Mouse (Mus musculus) lung, embryonic 16.5 days (tissue): Measurements from ENCODE around the gene Wdhd1. TPM values are rescaled to one million over a fixed set of nuclear protein-coding genes. Genes with fewer than 3 reads are reported as not detected.

ENCODE experiments used
- ATAC-seq: fragments of 200-750 bp; cut with Nextera tagmentation; 2 replicates; pipeline ENCODE4 v1.8.0; 2017; ENCODE audit warnings: low read depth, mild to moderate bottlenecking, moderate library complexity
- H3K27ac ChIP-seq: fragments of 300-500 bp; sonication (generic); 2 replicates; pipeline ENCODE4 v1.5.1; 2014; ENCODE audit warnings: mild to moderate bottlenecking, control low read depth, low read length
- H3K27me3 ChIP-seq: fragments of 300-500 bp; sonication (generic); 2 replicates; pipeline ENCODE4 v1.6.1; 2014; ENCODE audit warnings: low read depth, low read length, mixed read lengths; ENCODE audit not compliant: control insufficient read depth, insufficient read depth
- H3K36me3 ChIP-seq: fragments of 300-500 bp; sonication (generic); 2 replicates; pipeline ENCODE4 v1.6.1; 2014; ENCODE audit warnings: low read length; ENCODE audit not compliant: control insufficient read depth, insufficient read depth
- H3K4me1 ChIP-seq: fragments of 300-500 bp; sonication (generic); replicated peaks from 2 replicates; pipeline ENCODE4 v1.6.1; 2014; ENCODE audit warnings: low read length, mixed read lengths; ENCODE audit not compliant: control insufficient read depth, insufficient read depth
- H3K4me2 ChIP-seq: fragments of 300-500 bp; sonication (generic); 2 replicates; pipeline ENCODE4 v1.6.1; 2014; ENCODE audit warnings: low read depth, low read length, control low read depth
- H3K4me3 ChIP-seq: fragments of 300-500 bp; sonication (generic); 2 replicates; pipeline ENCODE4 v1.5.1; 2014; ENCODE audit warnings: mild to moderate bottlenecking, low read length, control low read depth
- H3K9ac ChIP-seq: fragments of 300-500 bp; sonication (generic); 2 replicates; pipeline ENCODE4 v1.6.1; 2014; ENCODE audit warnings: low read length, control low read depth
- H3K9me3 ChIP-seq: fragments of 300-500 bp; sonication (generic); 2 replicates; pipeline ENCODE4 v1.6.1; 2016; ENCODE audit warnings: low read length; ENCODE audit not compliant: control insufficient read depth
- WGBS: fragments of 180-500 bp; shearing (Covaris S2); extraction: QIAGEN DNeasy Blood & Tissue Kit; methylation state at CpG from one replicate; pipeline ENCODE4 v1.1.7; 2014; 5-methylcytosine and 5-hydroxymethylcytosine counted together
- polyA plus RNA-seq: library from polyadenylated mRNA; unstranded; fragments of >200 nt; fragmentation: Nextera tagmentation; extraction: Ambion mirVana; gene quantifications from 2 replicates; pipeline ENCODE4 v1.2.1, GENCODE M21; 2015

The Wdhd1 gene
- polyA plus RNA-seq, 1 experiment from 2014 or later = 32.9 TPM

- Histone ChIP-seq H3K9ac (no peak overlapping the region), H3K27ac (no peak overlapping the region), H3K4me1 (no peaks in the 10 kb centered on the region), H3K27me3 (no peaks in the 10 kb centered on the region), H3K4me2 (no peak overlapping the region), H3K36me3 (peaks cover 39% of the 10 kb centered on the region), H3K4me3 (no peak overlapping the region), H3K9me3 (no peaks in the 10 kb centered on the region)
- no peak for ATAC-seq
- 97% methylated on average over 4 of the region's 4 CpGs for WGBS
Measured at GRCm38 (mm10) chr14:47269056-47269455, 7.6 kb downstream of the Wdhd1 start.

GRCm38 (mm10) chr14:47265829-47266228 lies 10.8 kb downstream of the Wdhd1 start:
- Histone ChIP-seq H3K36me3 (peaks cover 38% of the 10 kb centered on the region), H3K9me3 (no peaks in the 10 kb centered on the region), H3K9ac (no peak overlapping the region), H3K4me2 (no peak overlapping the region), H3K27me3 (no peaks in the 10 kb centered on the region), H3K27ac (no peak overlapping the region), H3K4me3 (no peak overlapping the region), H3K4me1 (no peaks in the 10 kb centered on the region)
- 98% methylated on average over 8 of the region's 8 CpGs for WGBS
- no peak for ATAC-seq

DNA sequence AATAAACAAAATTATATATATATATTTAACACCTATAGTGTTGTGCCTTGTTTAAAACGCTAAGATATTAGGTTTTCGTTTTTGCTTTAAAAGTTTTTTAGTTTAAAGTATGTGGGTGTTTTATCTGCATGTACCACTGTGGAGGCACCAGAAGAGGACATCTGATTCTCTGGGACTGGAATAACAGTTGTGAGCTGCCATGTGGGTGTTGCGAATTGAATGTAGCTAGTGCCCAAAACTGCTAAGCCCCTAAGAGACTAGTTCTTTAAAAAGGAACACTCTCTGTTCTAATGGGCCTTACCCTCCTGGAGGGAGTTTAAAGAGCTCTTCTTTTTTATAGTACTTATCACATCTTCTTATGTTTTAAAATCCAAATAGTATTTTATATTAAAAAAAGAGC lies 11.8 kb downstream of the Wdhd1 start:
- Histone ChIP-seq H3K4me1 (no peaks in the 10 kb centered on the region), H3K4me3 (no peak overlapping the region), H3K4me2 (no peak overlapping the region), H3K27me3 (no peaks in the 10 kb centered on the region), H3K27ac (no peak overlapping the region), H3K36me3 (peaks cover 37% of the 10 kb centered on the region), H3K9me3 (no peaks in the 10 kb centered on the region), H3K9ac (no peak overlapping the region)
- ATAC-seq = no peak
- WGBS = 92% methylated on average over 3 of the region's 3 CpGs

DNA sequence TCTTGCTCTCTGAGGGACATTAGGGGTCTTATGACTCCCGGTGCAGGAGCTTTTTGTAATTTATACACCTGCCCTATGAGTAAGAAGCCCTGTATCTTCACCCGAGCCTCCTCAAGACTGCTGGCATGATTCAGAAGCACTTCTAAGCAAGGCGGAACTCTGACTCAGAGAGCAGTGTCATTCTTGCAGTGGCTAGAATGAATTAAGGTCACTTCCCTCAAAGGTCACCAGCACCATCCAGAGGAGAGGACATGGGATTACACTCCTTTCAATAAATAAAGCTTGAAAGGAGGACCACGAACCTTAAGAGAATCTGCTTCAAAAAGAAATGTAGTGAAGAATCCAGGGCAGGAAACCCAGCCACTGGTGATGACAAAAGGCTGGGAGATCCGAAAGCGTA lies 26.8 kb downstream of the Wdhd1 start:
- 82% methylated on average over 6 of the region's 6 CpGs for WGBS
- no peak overlapping the region for H3K4me3 ChIP-seq
- H3K4me2 ChIP-seq = no peak overlapping the region
- no peak overlapping the region for H3K9ac ChIP-seq
- ATAC-seq = no peak
- H3K9me3 ChIP-seq = no peaks in the 10 kb centered on the region
- H3K27ac ChIP-seq = no peak overlapping the region
- no peaks in the 10 kb centered on the region for H3K4me1 ChIP-seq
- no peaks in the 10 kb centered on the region for H3K27me3 ChIP-seq
- peaks cover 25% of the 10 kb centered on the region for H3K36me3 ChIP-seq

DNA sequence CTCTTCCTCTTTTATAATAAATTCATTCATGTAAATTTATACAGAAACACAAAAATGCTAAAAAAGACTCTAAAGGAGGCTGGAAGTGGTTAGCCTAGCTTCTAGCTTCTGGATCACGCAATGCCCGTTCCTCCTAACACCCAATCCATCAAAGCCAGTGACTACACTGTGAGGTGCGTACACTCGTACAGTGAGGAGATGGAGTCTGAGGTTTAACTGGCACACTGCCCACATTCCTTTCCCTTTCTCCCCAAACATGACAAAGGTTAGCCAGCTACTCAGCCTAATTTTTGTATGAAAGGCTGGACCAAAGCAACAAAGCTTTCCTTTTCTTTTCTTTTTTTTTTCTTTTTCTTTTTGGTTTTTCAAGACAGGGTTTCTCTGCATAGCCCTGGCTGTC lies 33.9 kb downstream of the Wdhd1 start:
- Histone ChIP-seq H3K4me2 (no peak overlapping the region), H3K9me3 (no peaks in the 10 kb centered on the region), H3K27ac (no peak overlapping the region), H3K36me3 (peaks cover 25% of the 10 kb centered on the region), H3K4me1 (no peaks in the 10 kb centered on the region), H3K9ac (no peak overlapping the region), H3K4me3 (no peak overlapping the region), H3K27me3 (no peaks in the 10 kb centered on the region)
- 15% methylated on average over 4 of the region's 4 CpGs for WGBS
- ATAC-seq = peak; percentile 43; the same call in 1 of the 2 replicates

- H3K27me3 ChIP-seq = no peaks in the 10 kb centered on the region
- 85% methylated on average over 6 of the region's 6 CpGs for WGBS
- ATAC-seq = no peak
- no peak overlapping the region for H3K4me3 ChIP-seq
- H3K9ac ChIP-seq = no peak overlapping the region
- H3K4me2 ChIP-seq = no peak overlapping the region
- no peaks in the 10 kb centered on the region for H3K9me3 ChIP-seq
- H3K27ac ChIP-seq = no peak overlapping the region
- peaks cover 15% of the 10 kb centered on the region for H3K36me3 ChIP-seq
- no peaks in the 10 kb centered on the region for H3K4me1 ChIP-seq
Measured at GRCm38 (mm10) chr14:47241046-47241445, 35.6 kb downstream of the Wdhd1 start.

GRCm38 (mm10) chr14:47240600-47240999 lies 36.1 kb downstream of the Wdhd1 start:
- 84% methylated on average over 1 of the region's 1 CpGs for WGBS
- ATAC-seq = no peak

DNA sequence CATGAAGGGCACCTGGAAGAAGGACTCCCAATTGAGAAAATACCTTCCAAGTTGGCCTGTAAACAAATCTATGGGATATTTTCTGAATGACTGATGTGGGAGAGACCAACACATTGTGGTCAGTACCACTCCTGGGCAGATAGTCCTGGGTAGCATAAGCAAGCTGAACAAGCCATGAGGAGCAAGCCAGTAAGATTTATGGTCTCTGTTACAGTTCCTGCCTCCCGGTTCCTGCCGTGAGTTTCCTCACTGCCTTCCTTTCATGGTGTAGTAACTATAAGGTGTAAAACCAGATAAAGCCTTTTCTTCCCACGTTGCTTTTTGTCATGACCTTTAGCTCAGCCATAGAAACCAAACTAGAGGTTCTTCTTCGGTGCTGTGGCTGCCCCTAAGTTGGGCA lies 39.4 kb downstream of the Wdhd1 start:
- no peaks in the 10 kb centered on the region for H3K27me3 ChIP-seq
- no peak overlapping the region for H3K4me3 ChIP-seq
- H3K4me2 ChIP-seq = no peak overlapping the region
- H3K9ac ChIP-seq = no peak overlapping the region
- no peak overlapping the region for H3K27ac ChIP-seq
- H3K9me3 ChIP-seq = no peaks in the 10 kb centered on the region
- no peaks in the 10 kb centered on the region for H3K4me1 ChIP-seq
- ATAC-seq = no peak
- H3K36me3 ChIP-seq = no peaks in the 10 kb centered on the region
- WGBS = 80% methylated on average over 4 of the region's 4 CpGs

More at GRCm38 (mm10) chr14:47240600-47240999, 36.1 kb downstream of the Wdhd1 start:
- Histone ChIP-seq H3K4me2 (no peak overlapping the region), H3K36me3 (peaks cover 15% of the 10 kb centered on the region), H3K27ac (no peak overlapping the region), H3K4me3 (no peak overlapping the region), H3K27me3 (no peaks in the 10 kb centered on the region), H3K9me3 (no peaks in the 10 kb centered on the region), H3K9ac (no peak overlapping the region), H3K4me1 (no peaks in the 10 kb centered on the region)

- 92% methylated on average over 7 of the region's 7 CpGs for WGBS
- no peak overlapping the region for H3K27ac ChIP-seq
- no peaks in the 10 kb centered on the region for H3K9me3 ChIP-seq
- H3K36me3 ChIP-seq = no peaks in the 10 kb centered on the region
- H3K27me3 ChIP-seq = no peaks in the 10 kb centered on the region
- no peak overlapping the region for H3K9ac ChIP-seq
- ATAC-seq = no peak
- H3K4me1 ChIP-seq = no peaks in the 10 kb centered on the region
- no peak overlapping the region for H3K4me3 ChIP-seq
- no peak overlapping the region for H3K4me2 ChIP-seq
Measured at GRCm38 (mm10) chr14:47236491-47236890, 40.2 kb downstream of the Wdhd1 start.
